Mouse (Mus musculus) thymus, adult 2 months (tissue): ENCODE data around the gene Rcsd1. TPM values are rescaled to one million over a fixed set of nuclear protein-coding genes. Genes with fewer than 3 reads are reported as not detected.

ENCODE experiments used
- DNase-seq: peaks from one replicate; pipeline ENCODE4 v3.0.0; 2021
- H3K27ac ChIP-seq: fragments of 200-500 bp; 2 replicates; pipeline ENCODE4 v1.5.1; 2012; ENCODE audit warnings: low read length, control low read depth; ENCODE audit not compliant: control insufficient read depth, insufficient read depth
- H3K27me3 ChIP-seq: fragments of 200-500 bp; 2 replicates; pipeline ENCODE4 v1.6.1; 2012; ENCODE audit warnings: mild to moderate bottlenecking, low read length, moderate library complexity, mixed read lengths; ENCODE audit not compliant: control insufficient read depth, insufficient read depth
- H3K36me3 ChIP-seq: fragments of 200-500 bp; 2 replicates; pipeline ENCODE4 v1.6.1; 2012; ENCODE audit warnings: mild to moderate bottlenecking, low read length, moderate library complexity; ENCODE audit not compliant: control insufficient read depth, insufficient read depth
- H3K4me1 ChIP-seq: fragments of 200-500 bp; replicated peaks from 2 replicates; pipeline ENCODE4 v1.6.1; 2012; ENCODE audit warnings: low read length; ENCODE audit not compliant: control insufficient read depth, insufficient read depth
- H3K4me3 ChIP-seq: fragments of 200-500 bp; 2 replicates; pipeline ENCODE4 v1.5.1; 2012; ENCODE audit warnings: mild to moderate bottlenecking, low read length, control low read depth, moderate library complexity; ENCODE audit not compliant: control insufficient read depth, insufficient read depth
- CTCF ChIP-seq: fragments of 200-500 bp; IDR thresholded peaks from 2 replicates; pipeline ENCODE4 v1.5.1; 2012; ENCODE audit warnings: mild to moderate bottlenecking, control low read depth, low read length, moderate library complexity, borderline replicate concordance; ENCODE audit not compliant: control insufficient read depth, poor library complexity, insufficient read depth; ENCODE audit errors: extremely low read depth
- POLR2A ChIP-seq: fragments of 200-500 bp; IDR thresholded peaks from 2 replicates; pipeline ENCODE4 v1.6.1; 2012; ENCODE audit warnings: mild to moderate bottlenecking, low read length, control low read depth, moderate library complexity; ENCODE audit not compliant: control insufficient read depth, poor library complexity, insufficient read depth; ENCODE audit errors: extremely low read depth
- WGBS: fragments of 180-500 bp; shearing (Covaris S2); methylation state at CpG from one replicate; pipeline ENCODE4 v1.1.7; 2018; 5-methylcytosine and 5-hydroxymethylcytosine counted together
- polyA plus RNA-seq: library from polyadenylated mRNA; depleted of rRNA; stranded (reverse); fragments of >200 nt; gene quantifications from 2 replicates; pipeline ENCODE4 v1.2.3, GENCODE M21; 2012

Rcsd1 gene
- polyA plus RNA-seq, 1 experiment, result 249 TPM

DNA sequence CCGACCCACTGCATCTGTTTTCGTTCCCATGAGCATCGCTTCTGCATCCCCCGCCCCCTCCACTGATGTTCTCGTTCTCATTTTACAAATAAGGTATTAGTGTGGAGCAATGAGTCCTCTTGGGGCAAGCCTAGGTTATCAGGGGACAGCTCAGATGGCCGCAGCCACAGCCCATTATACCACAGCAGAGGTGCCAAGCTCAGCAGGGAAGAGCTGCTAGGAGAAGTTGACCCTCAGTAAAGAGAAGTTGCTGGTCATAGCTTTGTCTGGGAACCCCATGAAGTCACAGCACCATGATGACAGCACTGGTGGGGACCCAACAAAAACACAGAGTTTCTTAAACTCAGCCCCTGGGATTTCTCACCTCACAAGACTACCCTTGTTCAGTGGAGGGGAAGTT, 47.8 kb downstream of the Rcsd1 start:
- 96% methylated on average over 6 of the region's 6 CpGs for WGBS
- peaks cover 77% of the 10 kb centered on the region for H3K36me3 ChIP-seq
- no peaks in the 10 kb centered on the region for H3K4me1 ChIP-seq
- no peak overlapping the region for H3K4me3 ChIP-seq
- H3K27ac ChIP-seq, result no peak overlapping the region; the same call in 1 of the 2 replicates
- TF ChIP-seq CTCF (no peak), POLR2A (no peak)
- H3K27me3 ChIP-seq, result no peaks in the 10 kb centered on the region; the same call in 1 of the 2 replicates
- DNase-seq, result no peak

DNA sequence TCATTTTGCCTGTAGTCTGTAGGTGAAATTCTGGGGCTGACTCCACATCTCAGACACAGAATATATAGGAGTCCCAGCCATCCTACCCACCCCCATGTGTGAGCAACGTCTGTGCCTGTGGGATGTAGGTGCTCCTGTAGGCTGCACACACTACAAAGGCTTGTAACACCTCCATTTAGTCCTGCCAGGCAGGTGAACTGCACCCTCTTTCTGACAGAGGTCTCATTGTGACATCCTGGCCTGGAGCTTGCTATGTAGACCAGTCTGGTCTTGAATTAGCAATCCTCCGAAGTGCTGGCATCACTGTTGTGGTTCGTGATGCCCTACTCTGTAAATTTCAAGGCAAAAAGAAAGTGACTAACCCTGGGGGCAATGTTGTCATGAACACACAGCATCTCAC, 48.4 kb downstream of the Rcsd1 start:
- DNase-seq, result no peak
- no peaks in the 10 kb centered on the region for H3K4me1 ChIP-seq
- TF ChIP-seq POLR2A, result no peak
- no peak for TF ChIP-seq CTCF
- peaks cover 82% of the 10 kb centered on the region for H3K36me3 ChIP-seq
- no peak overlapping the region for H3K27ac ChIP-seq
- H3K4me3 ChIP-seq, result no peak overlapping the region
- no peaks in the 10 kb centered on the region; the same call in 1 of the 2 replicates for H3K27me3 ChIP-seq
- WGBS, result 81% methylated on average over 3 of the region's 3 CpGs

DNA sequence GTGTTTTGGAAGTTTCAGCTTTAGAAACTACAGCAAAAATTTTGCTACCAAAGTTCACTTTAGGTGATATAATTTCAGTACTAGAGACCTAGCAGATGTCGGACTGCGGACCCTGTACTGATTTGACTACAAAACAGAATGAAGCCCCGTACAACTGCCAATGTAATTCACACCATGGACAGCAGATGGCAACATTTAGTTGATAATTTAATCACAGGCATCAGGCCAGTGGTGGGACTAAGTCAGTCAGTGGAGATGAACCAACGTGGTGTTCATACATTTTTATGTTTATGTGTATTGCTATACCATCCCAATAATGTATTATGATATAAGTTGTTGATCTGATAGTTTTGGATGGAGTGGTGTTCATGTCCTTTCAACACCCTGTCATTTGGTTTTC, 48.8 kb downstream of the Rcsd1 start:
- no peak for TF ChIP-seq CTCF
- TF ChIP-seq POLR2A, result no peak
- 63% methylated on average over 4 of the region's 4 CpGs for WGBS
- Histone ChIP-seq H3K4me1 (no peaks in the 10 kb centered on the region), H3K27ac (no peak overlapping the region), H3K27me3 (no peaks in the 10 kb centered on the region; the same call in 1 of the 2 replicates), H3K4me3 (no peak overlapping the region), H3K36me3 (peaks cover 85% of the 10 kb centered on the region)
- DNase-seq, result peak; percentile 66

DNA sequence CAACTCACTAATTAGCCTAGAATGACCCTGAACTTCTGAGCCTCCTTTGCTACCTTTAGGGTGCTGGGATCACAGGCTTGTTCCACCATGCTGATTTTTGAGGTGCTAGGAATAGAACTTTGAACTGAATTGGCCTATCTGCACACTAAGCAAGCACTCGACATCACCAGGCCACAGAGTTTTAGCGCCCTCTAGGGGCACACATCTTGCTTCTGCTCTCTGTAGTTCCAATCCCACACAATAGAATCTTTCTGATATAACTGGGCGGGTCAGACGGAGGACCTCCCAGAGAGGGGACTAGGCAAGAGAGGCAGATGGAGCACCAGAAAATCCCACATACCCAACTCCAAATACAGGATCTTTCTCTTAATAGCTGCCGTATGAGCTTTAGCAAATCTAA, 51.0 kb downstream of the Rcsd1 start:
- Histone ChIP-seq H3K4me1 (no peaks in the 10 kb centered on the region), H3K4me3 (no peak overlapping the region), H3K27ac (no peak overlapping the region), H3K36me3 (peaks cover 88% of the 10 kb centered on the region), H3K27me3 (no peaks in the 10 kb centered on the region; the same call in 1 of the 2 replicates)
- WGBS, result 72% methylated on average over 5 of the region's 5 CpGs
- no peak for TF ChIP-seq POLR2A
- no peak for TF ChIP-seq CTCF
- peak; percentile 52 for DNase-seq

DNA sequence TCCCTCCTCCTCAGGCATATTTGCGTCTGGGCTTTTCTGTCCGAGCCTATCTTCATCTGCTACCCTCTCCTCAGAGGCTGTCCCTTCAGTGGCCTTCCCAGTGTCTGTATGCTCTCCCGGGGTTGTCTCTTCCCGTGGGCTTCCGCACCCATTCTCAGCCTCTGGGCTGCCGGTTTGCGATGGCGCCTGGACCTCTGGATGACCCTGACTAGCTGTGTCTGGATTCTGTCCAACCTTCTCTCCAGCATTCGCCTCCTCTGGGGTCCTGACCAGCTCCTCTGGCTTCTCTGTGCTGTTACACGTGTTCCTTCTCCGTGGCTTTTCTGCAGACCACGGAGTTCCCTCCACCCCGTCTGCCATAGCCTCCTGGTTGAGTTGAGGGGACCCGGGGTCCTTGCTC, 54.1 kb downstream of the Rcsd1 start:
- no peak for TF ChIP-seq CTCF
- TF ChIP-seq POLR2A, result no peak
- H3K27me3 ChIP-seq, result no peaks in the 10 kb centered on the region; the same call in 1 of the 2 replicates
- WGBS, result 88% methylated on average over 14 of the region's 14 CpGs
- H3K27ac ChIP-seq, result no peak overlapping the region
- peaks cover 87% of the 10 kb centered on the region for H3K36me3 ChIP-seq
- DNase-seq, result no peak
- H3K4me3 ChIP-seq, result no peak overlapping the region
- H3K4me1 ChIP-seq, result no peaks in the 10 kb centered on the region

DNA sequence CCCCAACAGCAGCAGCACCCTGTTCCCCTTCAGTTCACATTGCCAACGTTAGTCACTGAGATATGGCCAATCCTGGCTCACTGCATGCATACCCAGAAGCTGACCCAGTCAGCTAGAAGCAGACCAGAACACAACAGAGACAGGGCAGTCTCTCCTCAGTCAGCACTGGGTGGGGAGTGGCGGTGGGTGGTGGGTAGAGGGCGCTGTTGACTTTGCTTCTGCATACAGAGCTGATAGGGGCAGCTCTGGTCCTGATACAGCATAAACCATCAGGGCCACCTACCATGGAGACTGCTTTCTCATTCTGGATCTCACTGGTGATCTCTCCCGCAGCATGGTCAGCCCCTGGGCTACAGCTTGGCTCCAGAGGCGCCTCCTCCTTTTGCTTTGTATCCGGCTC, 54.5 kb downstream of the Rcsd1 start:
- Histone ChIP-seq H3K4me3 (no peak overlapping the region), H3K27ac (no peak overlapping the region), H3K4me1 (no peaks in the 10 kb centered on the region), H3K36me3 (peaks cover 88% of the 10 kb centered on the region), H3K27me3 (no peaks in the 10 kb centered on the region; the same call in 1 of the 2 replicates)
- DNase-seq, result peak; percentile 67
- TF ChIP-seq POLR2A (no peak), CTCF (no peak)
- WGBS, result 90% methylated on average over 6 of the region's 6 CpGs

DNA sequence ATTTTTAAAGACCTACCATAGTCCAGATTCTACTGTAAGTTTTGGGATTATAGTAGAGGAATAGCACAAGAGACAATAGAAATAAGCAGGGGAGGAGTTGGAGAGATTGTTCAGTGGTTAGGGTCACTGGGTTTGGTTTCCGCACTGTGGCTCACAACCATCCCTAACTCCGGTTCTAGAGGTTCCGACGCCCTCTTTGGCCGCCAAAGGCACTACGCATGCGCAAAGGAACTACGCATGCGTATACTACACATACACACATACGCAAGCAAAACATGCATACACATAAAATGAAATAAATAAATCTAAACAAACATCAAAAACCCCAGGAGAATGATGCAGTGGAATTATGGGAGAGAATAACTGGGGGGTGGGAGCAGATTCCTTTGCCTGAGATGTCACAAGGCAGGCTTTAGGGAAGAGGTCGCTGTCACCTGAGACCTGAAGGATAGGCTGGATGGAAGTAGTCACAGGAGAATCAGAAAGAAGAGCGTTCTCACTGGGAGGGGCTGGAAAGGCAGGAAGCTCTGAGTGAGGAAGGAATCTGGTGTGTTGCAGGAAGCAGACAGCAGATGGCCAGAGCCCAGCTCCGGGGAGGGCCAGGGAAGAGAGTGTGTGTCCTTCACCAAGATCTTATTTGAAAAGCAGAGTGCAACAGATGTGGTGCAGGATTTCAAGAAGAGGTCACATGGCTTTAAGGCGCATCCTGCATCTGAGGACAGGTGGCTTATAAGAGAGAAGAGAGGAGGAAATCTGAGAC, 56.3 kb downstream of the Rcsd1 start:
- Histone ChIP-seq H3K27me3 (no peaks in the 10 kb centered on the region; the same call in 1 of the 2 replicates), H3K27ac (no peak overlapping the region), H3K36me3 (peaks cover 88% of the 10 kb centered on the region), H3K4me3 (no peak overlapping the region), H3K4me1 (no peaks in the 10 kb centered on the region)
- DNase-seq, result no peak
- WGBS, result 95% methylated on average over 14 of the region's 14 CpGs
- no peak for TF ChIP-seq POLR2A
- TF ChIP-seq CTCF, result no peak
